Mouse (Mus musculus): ENCODE data around the gene Sumo3.

- TF ChIP-seq TCF12 (IDR thresholded peaks at IDR 0.05; ENCODE audit: low read depth, low read length), result no peak
- TF ChIP-seq POLR2A (IDR thresholded peaks at IDR 0.05; ENCODE audit: control insufficient read depth in 1 of 2, insufficient read depth in 1 of 2, low read depth in 1 of 2, low read length in 2 of 2, poor library complexity in 1 of 2), result no peak
- no peak for TF ChIP-seq RCOR1 (IDR thresholded peaks at IDR 0.05; ENCODE audit: low read depth, low read length)
- TF ChIP-seq BHLHE40 (IDR thresholded peaks at IDR 0.05; ENCODE audit: borderline replicate concordance, low read depth, low read length), result no peak
- no peak for TF ChIP-seq NELFE (IDR thresholded peaks at IDR 0.05; ENCODE audit: low read depth, low read length)
- TF ChIP-seq E2F4 (IDR thresholded peaks at IDR 0.05; ENCODE audit: borderline replicate concordance, low read depth, low read length), result no peak
- no peak for TF ChIP-seq SMC3 (IDR thresholded peaks at IDR 0.05; ENCODE audit: low read depth, low read length)
- TF ChIP-seq USF2 (IDR thresholded peaks at IDR 0.05; ENCODE audit: borderline replicate concordance in 1 of 2, insufficient read depth in 1 of 2, low read depth in 1 of 2, low read length in 2 of 2), result no peak
These were observed 15.6 kb downstream of the Sumo3 start for GRCm38 (mm10) chr10:77621546-77621945.

All from MEL (cell line).